Mouse (Mus musculus): ENCODE measurements around the gene Myocd.

Gene Myocd

DNA sequence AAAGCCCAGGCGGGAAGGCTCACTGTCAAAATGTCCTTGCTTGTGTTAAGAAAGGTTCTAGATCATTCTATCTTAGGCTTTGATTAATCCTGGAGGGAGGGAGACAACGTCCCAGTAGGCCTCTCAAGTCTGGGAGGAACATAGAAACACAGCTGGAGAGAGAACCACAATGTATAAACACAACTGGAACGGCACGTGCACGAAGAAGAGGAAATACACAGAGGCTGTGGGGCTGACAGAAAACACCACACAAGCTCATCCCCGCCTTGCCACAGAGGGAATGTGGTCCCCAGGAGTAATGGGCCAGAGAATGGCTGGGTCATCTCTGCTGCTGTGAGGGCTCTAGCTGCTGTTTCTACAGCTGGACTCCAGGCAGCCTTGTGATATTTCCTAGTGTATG is 58.1 kb downstream of the Myocd start:
- no peak for DNase-seq

DNA sequence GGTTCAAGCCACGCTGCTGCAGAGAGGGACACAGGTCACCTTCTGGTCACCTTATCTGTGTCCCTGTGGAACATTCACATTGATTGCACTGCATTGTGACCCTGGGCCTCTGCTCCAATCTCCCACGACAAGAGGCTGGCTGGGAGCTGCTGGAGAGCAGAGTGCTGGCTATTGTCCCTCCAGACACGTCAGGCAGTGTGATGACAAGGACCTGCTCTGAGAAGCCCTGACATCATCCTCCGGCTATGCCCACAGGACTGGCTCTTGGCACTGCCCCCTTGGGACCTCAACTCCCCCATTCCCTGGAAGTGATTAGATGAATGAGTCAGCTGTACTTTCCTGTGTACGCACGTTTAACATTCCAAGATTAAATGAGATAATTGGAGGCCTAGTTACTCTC is 60.3 kb downstream of the Myocd start:
- no peak for DNase-seq

DNA sequence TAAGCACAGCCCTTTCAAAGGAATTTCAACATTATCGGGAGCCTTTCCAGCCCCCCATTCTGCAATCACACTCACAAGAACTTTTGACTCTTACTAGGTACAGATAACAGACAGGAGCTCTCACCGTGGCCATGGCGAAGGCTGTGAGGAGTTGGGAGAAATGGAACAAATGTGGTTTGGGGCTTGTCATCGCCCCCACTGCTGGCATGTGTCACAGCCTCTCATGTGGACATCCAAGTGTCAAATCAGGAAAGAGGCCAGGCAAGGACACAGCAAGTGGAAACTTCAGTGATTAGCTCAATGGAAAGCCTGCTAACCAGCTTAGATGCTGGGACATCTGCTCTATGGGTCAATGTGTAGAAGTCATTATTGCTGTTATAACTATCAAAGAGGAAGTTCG is 64.5 kb downstream of the Myocd start:
- no peak for DNase-seq

DNA sequence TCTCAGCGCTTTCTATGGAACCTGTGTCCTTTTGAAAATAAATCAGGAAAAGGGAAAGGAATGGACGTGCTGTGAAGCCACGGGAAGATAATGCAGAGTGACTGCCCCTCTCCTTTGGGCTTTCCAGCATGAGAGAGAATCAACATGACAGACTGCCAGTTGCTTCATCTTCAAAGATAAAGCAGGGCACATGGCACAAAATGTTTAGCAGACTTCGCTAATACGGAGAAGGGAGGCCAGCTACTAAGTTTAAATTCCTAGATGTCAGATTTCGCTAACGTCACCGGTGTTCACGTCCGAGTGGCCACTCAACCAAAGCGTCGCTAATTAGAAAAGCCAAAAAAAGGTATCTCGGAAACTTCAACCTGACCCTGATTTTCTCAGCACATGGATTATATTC is 65.1 kb downstream of the Myocd start:
- no peak for DNase-seq

DNA sequence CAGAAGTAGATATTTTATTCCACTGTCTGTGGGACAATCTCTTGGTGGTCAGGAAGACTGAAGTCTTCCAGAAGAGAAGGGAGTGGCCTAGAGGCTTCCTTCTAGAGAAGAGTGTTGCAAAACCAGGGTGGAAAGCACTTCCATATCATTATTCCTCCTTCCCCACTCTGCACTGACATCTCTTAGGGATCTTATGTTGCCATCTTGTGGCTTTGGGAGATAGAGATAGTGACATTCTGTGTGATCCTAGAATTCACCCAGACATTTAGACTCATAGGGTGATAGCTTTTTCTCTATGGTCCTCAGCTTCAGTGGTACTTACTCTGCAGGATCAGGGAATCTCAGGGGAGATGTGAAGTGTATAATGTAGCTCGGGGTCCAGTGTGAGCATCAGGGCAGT is 66.8 kb downstream of the Myocd start:
- DNase-seq = no peak

DNA sequence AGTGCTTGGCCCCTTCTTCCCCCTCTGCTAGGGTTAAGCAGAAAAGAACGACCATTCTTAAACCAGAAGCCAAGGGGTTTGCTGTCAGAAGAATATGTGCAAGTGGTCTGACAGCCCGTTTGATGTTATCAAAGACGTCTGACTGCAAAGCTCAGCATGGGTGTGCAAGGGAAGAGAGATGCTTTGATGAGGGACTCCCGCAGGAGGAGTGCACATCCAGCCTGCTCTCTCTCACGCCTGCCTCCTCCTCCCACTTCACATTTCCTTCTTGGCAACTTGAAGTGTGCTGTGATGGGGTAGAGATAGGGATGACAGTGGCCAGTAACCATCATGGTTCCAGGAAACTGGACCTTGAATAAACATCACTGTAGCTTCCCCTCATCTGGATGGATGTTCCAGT is 67.6 kb downstream of the Myocd start:
- no peak for DNase-seq

DNA sequence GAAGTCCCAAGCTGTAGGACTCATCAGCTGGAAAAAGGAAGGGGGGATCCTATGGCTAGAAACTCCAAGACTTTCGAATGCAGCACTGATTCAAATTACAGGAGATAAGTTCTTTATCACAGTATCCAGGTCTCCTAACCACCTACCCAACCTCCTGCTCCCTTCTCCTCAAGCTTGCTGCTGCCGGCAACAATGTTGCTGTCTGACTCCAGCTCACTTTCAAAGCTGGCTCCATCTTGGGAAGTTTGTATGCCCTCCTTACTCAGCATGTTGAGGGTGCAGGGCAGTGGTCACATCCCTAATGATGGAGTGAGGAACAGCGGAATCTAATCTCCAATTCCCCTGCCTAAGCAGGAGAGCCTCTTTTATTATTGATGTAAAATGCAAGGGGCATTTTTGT is 71.8 kb downstream of the Myocd start:
- DNase-seq = no peak

DNA sequence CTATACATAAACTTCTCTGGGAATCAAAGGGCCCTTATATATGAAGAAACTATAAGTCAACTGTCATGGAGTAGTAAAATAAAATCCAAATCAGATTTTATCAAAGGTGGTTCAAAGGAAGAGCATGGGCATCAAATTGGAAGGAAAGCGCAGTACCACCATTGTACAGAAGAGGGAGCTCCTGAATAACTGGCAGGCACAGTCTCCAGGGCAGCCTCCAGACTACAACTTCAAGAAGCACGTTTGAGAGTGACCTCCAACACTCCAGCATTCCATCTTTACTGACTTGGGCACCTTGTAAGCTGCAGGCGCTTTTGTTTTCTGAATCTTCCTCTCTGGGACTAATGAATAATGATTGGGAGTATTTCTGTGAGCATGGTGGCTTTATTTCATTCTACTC is 72.5 kb downstream of the Myocd start:
- peak; percentile 17 for DNase-seq

DNA sequence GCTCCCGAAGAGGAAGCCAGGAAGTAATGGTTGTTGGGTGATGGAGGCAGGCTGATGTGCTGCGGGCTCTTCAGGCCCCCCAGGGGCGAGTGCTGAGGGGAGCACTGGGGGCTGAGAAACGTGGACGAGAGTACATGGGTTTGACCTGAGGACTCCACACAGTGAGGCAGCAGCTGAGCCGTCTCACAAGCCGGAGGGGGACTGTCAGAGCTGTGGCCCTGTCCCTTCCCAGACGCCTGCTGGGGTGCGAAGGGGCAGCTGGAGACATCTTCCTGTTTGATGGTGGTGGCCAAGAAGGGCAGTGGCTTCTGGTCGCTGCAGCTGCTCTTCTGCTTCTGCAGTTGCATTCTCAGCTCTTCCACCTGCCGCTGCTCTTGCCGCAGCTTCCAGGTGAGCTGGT is 82.8 kb downstream of the Myocd start:
- DNase-seq = no peak

DNA sequence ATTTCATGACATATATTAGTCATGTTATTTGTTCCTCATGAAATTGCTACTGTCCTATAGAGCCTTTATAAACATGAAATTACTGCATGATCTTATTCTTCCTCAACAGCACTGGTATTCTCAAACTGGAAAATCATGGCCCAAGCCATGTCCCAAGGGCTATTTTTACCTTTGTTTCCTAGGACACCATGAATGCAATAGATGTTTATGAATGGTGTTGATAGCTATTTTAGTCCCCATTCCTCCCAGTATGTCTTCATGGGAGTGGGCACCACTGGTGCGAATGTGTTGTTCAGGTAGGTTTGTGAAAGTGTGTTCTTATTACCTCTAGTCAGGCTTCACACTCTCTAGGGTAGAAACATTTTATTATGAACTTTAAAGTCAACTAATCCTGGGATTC is 84.7 kb downstream of the Myocd start:
- no peak for DNase-seq

DNA sequence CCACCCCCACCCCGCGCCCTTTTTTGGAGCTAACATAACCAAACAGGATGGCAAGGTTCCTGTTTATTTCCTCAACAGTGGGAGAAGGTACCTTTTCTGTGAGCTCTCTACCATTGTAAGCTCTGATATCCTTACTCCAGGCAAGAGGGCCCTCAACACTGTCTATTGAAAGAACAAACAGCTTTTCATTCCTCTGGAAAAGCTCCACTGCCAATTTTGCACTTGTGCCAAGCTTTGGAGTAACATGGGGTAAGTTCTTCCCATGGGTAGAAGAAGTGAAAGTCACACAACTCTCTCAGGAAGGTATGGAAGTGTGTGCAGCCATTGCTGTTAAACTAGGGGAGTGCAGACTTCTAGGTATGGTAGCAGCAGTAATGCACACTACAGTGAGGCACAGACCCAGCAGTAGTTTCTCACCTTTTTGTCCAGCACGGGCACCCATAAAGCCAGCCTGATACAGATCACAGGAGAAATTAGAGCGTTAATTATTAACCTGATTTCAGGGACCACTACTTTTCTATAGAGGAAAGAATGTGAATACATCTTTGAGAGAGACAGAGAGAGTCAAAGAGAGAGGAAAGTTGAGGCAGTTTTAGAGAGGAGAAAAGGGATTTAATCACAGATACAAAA is 99.6 kb downstream of the Myocd start:
- DNase-seq = no peak

DNA sequence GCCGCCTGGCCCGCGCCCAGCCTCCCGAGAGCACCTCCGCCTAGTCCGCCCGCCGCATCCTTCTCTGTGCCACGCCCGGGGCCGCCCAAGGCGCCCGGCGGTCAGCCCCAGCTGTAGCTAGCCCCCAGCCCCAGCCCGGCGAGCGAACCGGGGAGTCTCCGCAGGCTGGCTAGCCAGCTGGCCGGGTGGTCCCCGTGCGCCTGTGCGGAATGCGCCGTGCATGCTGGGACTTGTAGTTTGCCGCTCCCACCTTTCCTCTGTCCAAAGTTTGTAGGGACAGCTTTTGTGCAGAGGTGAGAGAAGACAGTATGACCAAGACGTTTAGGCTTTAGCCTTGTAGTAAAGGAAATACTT is 107.0 kb downstream of the Myocd start, which contains the start of gene Arhgap44:
Gene Arhgap44 (minus strand): TSS at position 195 of the 354 bp plus-strand sequence.
- peak; percentile 59 for DNase-seq

DNA sequence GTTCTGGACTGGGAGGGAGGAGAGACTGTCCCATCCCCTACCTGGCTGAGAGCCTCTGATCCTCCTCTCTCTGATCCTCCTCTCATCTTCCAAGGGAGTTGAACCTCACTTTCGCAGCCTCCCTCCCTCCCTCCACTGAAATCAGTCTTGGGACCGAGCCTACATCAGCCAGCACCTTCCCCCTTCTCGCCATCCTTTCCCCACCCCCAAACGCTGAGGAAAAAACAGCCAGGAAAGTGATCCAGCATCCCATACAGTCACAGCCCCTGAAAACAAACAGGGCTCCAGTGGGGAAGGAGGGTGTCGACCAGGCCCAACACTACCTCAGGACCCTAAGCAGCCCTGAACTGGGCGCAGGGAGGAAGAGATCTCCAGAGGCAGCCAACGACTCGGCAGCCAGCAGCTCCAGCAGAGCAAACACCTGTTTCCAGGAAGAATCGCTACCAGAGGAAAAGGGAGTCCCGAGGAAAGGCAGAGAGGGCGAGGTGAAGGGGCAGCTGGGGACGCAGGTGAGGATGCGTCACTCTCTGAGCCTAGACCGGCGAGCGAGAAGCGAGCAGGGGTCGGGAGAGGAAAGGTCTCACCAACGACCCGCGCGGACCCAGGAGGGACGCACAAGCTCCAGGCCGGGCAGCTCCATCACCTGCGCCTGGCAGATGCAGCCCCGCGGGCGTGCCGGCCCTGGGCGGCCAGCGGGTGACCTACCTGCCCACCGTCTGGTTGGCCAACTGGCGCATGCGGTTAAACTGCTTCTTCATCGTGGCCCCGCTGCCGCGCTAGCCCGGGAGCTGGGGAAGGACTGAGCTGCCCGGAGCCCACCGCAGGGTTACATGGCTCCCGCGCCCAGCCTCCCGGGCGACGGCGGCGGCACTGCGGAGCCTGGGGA is 107.7 kb downstream of the Myocd start:
- DNase-seq = peak; percentile 20

DNA sequence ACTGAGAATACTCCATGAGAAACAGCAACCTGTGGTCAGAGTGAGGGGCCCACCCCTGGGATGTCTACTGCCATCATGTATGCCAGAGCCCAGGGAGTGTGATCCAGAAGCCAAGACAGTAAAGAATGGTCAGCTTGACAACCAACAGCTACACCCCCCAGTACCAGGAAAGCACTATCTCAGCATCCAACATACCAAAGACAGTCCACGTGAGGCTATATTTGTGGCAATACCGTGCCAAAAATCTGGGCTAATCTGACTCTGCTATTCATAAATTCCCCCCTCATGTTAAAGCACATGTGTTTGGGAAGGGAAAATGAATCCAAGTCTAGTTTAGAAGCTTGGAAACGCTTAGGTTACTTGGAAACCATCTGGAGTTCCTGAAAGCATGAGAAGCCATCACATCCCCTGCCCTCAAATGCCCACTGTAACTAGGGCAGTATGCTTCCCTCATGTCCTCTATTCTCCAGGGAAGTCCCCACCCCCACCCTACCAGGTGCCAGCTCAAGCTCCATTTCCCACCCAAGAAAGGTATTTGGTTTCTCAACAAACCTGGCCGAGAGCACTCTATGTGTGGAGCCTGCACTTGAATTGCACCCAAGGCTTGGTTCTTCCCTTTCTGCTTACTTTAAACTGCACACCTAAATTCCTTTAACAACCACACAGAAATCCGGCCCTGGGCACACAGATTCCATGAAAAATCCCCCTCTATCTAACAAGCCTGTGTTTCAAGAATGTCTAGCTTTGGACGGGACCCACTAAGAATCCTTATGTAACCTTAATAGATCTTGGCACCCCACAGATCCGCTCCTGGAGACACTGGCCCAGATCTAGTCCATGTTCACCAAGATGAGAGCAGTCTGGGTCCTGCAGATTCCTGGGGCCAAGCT is 108.6 kb downstream of the Myocd start:
- no peak for DNase-seq

DNA sequence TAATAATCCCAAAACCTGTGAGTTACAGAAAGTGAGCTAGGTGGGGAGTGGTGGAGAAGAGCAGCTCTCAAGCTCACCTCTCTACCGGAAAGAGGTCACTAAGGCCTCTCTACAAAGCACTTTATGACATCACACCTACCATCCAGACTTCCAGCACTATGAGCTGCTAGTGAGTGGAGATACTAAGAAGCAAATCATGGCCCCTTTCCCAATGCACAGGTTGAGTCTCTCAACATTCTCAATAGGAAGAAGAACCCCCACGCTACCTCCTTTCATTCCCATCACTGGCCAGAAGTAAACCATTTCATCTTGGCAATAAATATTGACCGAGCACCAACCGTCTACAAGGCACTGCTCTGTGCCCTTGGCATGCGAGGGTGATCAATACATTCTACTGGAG is 110.0 kb downstream of the Myocd start, which contains the start of gene 1700086D15Rik:
Gene 1700086D15Rik (minus strand): TSS at position 101 of the 400 bp plus-strand sequence.
- DNase-seq = no peak

DNA sequence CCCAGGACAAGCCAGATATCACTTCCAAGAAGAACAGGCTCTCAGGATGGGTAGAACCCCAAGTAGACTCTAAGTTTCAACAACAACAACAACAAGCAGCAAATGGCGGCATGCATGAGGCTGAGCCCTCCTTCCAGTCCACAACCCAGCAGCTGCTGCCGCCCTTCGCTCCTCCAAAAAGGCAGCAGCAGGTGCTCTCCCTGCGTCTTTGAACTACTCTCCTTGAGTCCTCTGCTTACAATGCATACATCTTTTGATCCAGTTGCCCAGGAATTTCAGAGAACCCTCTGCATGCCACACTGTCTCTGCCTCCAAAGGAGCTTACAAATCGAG is 111.2 kb downstream of the Myocd start:
- DNase-seq = no peak

DNA sequence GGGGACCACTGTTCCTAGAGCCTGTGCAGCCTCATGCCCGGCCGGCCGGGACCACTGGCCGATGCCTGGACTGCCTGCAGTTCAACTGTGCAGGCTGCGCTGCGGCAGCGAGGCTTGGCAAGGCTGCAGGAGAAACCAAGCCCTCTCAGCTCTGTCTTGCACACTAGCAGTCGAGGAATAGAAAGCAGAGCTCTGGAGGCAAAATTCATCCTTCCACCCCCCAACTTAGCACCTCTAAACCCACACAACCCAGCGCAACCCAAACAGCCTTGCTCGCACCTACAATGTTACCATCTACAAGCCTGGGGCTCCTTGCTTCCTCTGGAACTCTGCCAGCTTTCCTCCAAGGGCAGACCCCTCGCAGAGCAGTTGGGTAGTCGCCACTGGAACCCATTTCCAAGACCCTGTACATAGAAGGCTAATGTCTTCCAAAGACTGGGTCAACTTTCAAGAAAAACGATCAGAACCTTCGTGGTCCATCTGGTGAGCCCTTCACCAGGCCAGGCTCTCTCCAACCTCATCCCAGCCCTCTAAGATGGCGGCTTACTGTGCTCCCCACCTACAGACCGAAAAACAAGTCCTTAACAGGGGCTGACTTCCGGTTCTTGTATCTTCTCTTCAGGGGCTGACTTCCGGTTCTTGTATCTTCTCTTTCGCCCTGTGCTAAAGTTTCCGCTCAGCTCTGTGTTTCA is 111.7 kb downstream of the Myocd start:
- no peak for DNase-seq

DNA sequence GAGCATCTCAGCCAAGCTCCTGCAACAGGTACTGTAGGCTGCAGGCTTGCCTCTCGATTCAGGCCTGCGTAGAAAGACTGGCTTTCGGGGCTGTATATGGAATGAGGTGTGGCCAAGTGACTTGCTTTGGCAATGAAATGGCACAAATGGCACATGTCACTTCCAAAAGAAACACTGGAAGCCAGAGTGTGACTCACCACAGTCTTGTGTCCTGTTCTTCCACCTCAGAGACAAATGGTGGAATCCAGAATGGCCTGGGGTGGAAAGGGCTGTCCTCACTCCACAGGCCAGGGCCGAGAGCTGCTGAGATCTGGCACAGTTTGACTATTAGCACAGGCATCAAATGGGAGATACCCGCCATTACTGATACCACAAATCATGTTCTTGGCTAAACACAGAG is 116.8 kb downstream of the Myocd start:
- no peak for DNase-seq

DNA sequence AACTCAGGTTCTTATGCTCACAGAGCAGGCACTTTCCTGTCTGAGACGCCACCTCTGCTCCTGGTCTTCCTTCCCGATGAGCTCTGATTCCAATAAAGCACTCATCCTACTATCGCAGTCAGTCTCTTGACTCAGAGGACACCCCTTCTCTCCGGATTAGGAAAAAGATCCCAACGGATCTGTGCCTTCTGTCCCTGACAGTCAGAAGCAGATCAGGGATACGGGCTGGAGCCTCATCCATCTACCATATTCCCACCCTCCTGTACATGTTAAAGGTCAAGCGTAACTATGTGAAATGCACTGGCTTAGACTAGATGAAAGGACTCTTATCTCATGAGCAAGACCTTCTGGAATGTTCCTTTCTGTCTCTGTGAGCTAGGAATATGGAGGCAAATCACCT is 121.3 kb downstream of the Myocd start:
- DNase-seq = no peak

DNA sequence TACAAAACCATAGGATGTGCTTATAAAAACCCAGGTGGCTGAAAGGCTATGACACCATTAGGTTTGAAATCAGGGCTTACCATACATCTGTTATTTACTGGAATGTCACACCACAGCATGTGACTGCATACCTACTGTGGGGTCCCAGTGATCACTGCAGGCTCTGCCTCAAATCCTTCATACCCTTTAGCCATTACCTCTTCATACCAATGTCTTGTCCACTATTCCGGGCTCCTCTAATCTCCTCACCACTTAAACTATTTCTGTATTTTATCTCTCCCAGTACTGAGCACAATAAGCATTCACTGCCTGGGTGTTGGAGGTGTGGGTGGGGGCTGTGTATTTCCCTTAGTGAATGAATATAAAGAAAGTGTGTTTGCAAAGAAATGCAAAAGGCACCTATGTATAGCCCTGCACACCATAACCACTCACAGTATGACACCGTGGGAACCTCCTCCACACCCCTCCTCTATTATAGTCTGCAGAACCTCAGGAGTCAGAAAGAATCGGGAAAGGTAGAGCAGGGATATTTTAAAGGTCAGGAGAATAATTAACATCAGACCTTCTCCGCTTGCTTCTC is 126.9 kb downstream of the Myocd start:
- no peak for DNase-seq

DNA sequence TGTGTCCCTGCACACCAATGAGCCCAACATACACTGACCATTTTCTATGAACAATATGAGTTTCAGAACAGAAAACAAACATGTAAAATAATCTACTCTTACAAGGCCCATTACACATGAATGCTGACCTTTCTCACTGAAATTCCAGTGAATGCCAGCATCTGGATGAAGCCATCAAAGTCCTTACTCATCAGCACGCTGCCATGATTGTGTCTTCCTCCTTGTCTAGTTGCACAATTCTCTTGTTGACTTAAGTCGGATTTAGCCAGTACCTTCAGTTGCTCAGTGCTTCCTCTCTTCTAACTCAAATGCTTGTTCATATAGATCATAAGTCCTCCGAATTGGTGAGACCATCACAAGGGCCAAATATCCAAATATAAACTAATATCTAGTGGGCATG is 130.8 kb downstream of the Myocd start:
- no peak for DNase-seq

DNA sequence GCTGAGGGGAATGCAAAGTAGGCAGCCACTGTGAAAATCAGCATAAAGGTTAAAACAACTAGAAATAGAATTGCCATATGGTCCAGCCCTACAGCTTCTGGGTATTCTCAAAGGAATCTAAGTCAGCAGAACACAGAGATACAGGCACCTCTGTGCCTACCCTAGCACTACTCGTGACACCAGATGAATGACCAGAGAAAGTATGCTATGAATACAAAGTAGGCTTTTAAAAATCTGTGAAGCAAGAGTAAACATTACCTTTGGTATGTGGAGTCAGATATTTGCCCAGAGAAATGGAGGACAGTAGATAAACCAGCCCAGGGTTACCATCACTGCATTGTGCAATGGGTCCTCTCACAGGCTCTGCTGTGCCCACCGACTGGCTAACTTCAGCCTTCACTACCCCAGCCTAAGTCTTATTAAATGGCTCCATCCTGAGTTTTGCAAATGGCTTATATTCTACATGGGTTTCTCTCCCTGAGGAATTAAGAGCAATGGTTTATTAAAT is 132.6 kb downstream of the Myocd start:
- DNase-seq = no peak
